Mouse (Mus musculus) urinary bladder, adult 18-20 months (tissue): ENCODE data around the gene Fosb.
A peak's percentile ranks its signal among the peaks of the same experiment; 100 is the strongest.

Experiments
- DNase-seq, 2 experiments: peaks; one replicate each; pipeline ENCODE4 v3.0.0; 2022; ENCODE audit warnings: low spot score in 2 of 2, mixed read lengths in 2 of 2

Fosb gene

GRCm38 (mm10) chr7:19306819-19307738, 2.8 kb downstream of the Fosb start:
- DNase-seq: no peak

DNA sequence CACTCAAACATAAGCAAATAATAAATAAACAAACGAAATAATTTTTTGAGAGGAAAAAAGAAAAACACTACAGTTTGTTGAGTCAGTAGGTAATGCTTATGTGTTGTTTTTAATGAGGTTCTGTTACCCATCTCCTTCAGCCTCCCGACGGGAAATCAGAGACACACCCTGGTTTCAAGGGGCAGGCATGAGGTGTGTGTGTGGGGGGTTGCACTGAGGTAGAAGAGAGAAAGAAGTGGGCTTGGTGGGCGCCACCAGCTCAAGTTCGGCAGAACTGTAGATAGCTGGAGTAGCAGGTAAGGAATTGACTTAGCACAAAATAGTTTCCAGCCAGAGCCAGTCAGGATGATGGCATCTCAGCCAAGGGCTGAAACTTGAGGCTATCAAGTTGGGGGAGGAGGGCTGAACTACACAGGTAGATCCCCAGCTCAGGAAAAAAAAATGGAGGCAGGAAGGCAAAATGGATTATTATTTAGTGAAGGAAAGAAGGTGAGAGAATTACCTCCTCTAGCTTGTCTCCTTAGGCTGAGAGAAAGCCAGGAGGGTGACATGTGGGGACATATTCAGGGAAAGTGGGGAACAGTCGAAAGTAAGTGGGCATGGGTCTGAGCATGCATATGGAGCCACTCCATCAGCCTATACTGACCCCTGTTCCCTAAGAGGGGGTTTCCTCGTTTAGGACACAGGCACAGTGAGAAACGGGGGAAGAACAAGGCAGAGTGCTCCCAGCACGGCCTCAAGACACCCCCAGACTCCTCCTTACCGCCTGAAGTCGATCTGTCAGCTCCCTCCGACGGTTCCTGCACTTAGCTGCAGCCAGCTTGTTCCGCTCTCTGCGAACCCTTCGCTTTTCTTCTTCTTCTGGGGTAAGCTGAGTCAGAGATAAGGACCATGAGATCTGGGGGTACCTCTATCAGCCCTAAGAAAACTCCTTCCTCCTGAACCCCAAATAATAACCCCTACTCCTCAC, 3.8 kb downstream of the Fosb start:
- no peak for DNase-seq

- DNase-seq: no peak
Observed at GRCm38 (mm10) chr7:19305413-19305735, 4.5 kb downstream of the Fosb start.

- no peak for DNase-seq
Observed at GRCm38 (mm10) chr7:19304501-19305412, 5.1 kb downstream of the Fosb start.

DNA sequence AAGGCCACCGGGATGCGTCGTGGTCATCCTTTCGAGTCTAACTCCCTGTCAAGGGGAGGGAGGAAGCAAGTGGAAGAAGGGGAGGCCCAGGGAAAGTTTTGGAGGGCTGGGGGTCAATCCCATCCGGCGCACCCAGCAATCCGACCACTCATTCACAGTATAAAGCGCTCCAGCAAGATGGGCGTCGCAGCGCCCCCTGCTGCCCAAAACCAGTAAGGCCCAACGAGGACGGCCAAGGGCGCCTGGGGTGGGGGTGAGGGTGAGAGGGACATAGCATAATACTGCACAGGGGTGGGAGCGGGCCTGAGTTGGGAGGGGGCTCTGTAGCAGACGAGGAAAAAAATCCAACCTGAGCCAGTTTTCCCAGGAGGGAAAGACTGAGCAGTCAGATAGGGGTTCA, 6.1 kb downstream of the Fosb start:
- DNase-seq: no peak

DNA sequence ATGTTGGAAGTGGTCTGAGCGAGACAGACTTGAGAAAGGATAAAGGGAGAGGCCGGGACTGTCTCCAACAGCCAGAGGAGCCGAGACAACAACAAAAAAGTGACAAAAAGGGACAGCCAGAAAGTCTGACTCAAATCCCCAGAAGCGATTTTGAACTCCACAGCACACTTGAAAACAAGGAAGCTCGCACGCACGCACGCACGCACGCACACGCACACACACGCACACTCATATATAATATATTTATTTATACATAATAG, 6.9 kb downstream of the Fosb start:
- DNase-seq: no peak

DNA sequence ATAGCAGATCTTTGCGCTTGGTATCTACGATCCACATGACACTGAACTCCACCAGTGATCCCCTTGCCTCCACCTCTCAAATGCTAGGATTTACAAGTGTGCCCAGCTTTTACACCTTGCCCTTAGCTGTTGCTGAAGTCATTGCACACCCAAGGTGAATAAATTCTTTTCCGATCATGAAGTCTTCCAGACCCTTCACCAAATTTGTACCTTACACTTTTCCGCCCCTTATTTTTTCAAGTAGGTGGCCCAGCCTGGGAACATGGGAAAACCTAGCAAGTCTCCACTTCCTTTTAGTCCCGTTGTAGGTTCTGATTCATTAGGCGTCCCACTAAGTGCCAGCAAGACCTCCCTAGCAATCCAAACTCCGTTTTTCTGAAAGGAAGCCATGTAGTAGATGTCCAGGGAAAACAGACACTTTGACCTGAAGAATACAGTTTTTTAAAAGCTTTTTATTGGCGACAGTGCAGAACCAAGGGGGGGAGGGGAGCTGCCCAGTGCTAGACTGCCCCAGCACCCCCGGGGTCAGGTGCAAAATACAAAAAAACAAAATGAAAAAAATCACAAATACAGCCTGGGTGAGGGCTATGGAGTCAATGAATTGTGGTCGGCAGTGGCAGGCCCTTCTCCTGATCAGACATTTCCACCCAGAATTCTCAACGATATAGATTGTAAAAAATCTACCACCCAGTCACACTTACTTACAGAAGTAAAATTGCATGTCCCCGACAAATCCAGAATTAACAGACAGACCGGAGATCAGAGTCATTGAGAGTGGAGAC, 7.4 kb downstream of the Fosb start:
- no peak for DNase-seq

DNA sequence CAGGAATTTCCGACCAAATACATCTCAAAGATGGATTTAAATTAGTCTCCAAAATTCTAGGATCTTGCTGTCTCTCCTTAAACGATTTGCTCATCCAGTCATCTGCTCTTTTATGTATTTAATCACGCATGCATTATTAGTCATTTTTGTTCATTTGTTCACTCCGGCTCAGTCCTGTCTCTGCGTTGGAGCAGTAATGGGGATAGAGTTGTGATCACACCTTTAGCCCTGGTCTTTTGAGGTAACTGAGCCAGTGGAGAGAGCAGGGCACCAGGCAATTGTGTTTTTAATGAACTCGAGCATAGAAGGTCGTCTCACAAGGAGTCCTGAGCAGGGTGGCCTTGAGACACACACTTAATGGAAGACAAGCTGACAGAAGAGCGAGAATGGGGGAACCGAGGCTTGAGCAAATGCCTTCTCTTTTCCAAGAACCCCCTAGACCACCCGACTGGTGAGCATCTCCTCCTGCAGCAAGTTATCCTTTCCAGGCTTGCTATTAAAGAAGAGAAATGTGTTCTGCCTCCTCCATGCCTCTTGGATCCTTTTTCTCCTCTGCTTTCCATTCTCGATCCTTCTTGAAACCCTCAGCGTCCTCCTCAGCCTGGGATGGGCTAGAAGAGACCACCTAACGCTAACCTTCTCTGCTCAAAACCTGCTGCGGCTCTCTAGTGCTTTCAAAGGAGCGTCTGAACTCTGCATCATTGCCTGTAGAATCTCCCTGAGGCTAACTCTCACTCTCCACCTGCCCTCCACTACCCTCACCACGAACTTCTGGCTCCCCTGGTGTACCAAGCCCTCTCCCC, 8.2 kb downstream of the Fosb start:
- DNase-seq: no peak

DNA sequence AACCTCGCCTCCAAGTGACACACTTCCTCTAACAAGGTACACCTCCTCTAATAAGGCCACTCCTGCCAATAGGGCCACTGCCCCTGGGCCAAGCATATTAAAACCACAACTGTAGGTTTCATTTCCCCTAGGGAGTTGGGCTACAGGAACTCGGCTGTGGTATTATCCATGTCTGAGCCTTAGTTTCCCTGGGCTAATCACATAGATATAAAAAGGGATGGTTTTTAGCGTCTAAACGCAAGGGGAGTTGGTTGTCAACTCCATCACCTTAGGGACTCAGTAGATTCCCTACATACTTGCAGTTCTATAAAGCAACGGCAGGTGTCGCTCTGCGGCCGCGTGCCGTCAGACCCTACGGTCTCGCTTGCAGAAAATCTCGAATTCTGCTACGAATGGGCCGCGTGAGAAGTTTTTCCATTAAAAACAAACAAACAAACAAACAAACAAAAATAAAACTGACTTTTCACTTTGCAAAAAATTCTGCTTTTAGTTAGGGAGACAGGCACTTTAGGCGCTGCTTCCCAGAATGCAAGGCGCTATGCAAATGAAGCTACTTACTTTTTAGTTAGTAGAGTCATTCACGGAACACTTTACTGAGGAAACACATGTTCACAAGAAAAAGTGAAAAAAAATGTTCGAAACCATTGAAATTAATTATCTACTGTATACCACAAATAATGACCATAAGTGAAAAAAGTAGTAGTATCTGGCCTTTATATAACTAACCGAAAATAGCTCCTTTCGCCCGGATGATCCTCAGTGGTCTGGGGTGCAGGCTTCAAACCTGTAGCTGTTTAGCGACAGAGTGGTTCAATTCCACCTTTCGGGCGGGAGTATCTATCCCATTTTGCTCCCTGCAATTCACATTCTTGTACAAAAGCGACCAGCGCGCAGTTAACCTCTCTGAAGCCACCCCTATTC, 9.1 kb downstream of the Fosb start:
- no peak for DNase-seq

DNA sequence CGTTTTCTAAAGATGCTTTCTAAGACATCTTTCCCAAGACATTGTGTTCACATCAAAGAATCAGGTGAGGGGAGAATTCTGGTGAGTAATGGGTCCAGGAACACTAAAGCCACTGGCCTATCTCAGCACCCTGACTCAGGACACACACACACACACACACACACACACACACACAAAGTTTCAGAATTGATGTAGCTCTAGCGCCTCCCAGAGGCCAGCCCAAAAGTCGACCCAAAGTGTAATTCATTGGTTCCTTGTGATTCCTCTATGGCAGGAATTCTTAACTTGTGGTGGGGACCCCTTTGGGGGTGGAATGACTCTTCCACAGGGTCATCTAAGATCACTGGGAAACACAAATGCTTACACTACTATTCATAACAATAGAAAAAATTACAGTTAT, 10.7 kb downstream of the Fosb start:
- no peak for DNase-seq

GRCm38 (mm10) chr7:19297794-19298193, 12.1 kb downstream of the Fosb start:
- DNase-seq: no peak

DNA sequence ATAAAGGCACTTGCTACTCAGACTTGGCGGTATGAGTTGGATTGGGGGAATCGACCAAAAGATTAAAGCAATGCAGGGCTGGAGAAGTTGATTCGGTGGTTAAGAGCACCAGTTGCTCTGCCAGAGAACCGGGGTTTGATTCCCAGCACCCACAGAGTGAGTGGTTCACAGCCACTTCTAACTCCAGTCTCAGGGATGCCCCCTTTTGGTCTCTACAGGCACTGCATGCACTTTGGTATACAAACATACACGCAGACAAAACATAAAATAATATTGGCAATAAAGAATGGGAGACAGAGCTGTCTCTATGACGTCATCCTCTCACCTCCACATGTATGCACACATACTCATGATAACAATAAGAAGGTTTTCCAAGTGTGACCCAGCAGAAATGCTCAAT, 12.8 kb downstream of the Fosb start:
- no peak for DNase-seq

GRCm38 (mm10) chr7:19295503-19296185, 14.2 kb downstream of the Fosb start:
- peak; percentile 88 to 98 for DNase-seq

DNA sequence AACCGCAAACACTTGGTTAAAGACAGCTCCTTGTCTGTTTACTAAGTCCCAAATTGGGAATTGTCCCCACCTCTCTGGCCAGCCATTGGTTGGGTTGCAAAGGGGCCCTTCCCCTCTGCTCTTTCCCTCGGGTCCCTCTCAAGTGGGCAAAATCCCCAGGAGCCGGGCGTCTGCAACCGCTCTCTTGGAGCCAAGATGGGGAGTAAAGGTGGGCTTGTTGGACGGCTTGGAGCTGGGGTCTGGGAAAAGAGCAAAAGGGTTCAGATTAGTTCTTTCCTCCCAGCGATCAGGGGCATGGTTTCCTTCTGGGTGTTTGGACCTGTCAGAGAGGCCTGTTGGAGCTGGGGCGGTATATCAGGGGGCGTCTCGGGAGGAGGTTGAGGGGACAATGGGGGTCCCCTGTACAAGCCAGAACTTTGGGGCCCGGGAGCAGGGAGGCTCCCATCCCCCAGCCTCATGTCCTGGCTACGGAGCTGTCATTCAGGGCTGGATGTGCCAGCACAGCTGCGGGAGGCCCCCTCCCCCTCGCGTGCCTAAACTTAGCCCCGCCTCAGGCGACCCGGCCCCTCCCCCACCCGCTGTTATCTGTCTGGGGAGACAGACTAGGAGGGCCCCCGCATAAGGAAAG, 18.8 kb downstream of the Fosb start:
- DNase-seq: no peak

DNA sequence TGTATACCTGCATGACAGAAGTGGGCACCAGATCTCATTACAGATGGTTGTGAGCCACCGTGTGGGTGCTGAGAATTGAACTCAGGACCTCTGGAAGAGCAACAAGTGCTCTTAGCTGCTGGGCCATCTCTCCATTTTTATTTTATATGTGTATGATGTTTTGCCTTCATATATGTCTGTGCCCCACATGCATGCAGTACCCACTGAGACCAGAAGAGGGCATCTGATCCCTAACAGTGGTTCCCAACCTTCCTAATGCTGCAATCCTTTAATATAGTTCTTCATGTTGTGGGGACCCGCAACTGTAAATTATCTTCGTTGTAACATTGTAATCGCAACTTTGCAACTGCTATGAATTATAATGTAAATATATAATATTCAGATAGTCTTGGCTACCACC, 25.1 kb downstream of the Fosb start:
- no peak for DNase-seq

DNA sequence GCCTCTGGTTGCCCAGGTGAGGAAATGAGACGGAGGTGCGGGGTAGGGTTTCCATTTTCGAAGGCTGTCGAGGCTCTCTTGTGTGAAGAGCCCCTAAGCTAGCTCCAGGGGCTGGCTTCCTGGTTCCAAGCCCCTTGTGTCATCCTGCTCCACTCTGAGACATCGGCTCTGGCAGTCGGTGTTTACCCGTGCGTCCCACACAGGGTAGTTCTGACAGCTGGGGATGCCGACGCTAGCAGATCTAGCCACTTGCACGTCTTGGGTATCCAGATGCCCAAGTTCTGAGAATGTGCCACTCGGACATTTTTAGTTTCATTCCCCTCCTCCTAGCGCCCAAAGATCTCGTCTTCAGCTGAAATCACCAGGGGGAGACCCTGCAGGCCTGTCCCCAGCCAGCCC, 26.4 kb downstream of the Fosb start:
- DNase-seq: no peak

GRCm38 (mm10) chr7:19282791-19283405, 27.0 kb downstream of the Fosb start:
- DNase-seq: no peak

DNA sequence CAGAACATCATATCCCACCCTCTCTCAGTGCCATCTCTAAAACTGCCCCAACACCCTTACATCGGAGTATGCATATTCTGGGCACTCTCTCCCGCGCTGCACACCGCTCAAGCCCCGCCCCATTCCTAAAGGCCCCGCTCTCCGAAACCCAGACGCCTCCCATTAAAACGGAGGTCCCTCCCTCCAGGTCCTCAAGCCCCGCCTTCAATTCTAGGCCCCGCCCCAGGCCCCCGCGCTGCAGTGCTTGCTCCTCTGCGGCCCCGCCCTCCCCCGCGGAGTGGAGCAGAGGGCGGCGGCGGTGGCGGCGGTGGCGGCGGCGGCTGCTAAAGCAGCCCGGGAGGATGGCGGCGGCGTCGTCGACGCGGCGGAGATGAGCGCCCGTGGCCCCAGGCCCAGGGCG, 27.5 kb downstream of the Fosb start, which contains the start of gene Rtn2:
Gene Rtn2 (plus strand): TSS at position 240 of the 400 bp plus-strand sequence.
- no peak for DNase-seq
